Mouse (Mus musculus) heart, embryonic 11.5 days (tissue): Measurements from ENCODE around the gene Trim6. TPM values are rescaled to one million over a fixed set of nuclear protein-coding genes. Genes with fewer than 3 reads are reported as not detected.

Experiments used
- ATAC-seq: fragments of 200-750 bp; cut with Nextera tagmentation; replicated peaks from 2 replicates; pipeline ENCODE4 v1.8.0; 2017; ENCODE audit warnings: moderate library complexity; ENCODE audit not compliant: insufficient number of reproducible peaks, low FRiP score, low TSS enrichment
- H3K27ac ChIP-seq: fragments of 300-500 bp; sonication (generic); 2 replicates; pipeline ENCODE4 v1.5.1; 2014; ENCODE audit warnings: mild to moderate bottlenecking, low read depth, low read length
- H3K27me3 ChIP-seq: fragments of 300-500 bp; sonication (generic); 2 replicates; pipeline ENCODE4 v1.6.1; 2014; ENCODE audit warnings: mild to moderate bottlenecking, low read length, mixed read lengths; ENCODE audit not compliant: control insufficient read depth, insufficient read depth
- H3K36me3 ChIP-seq: fragments of 300-500 bp; sonication (generic); 2 replicates; pipeline ENCODE4 v1.6.1; 2014; ENCODE audit warnings: mild to moderate bottlenecking, low read length, moderate library complexity, mixed read lengths; ENCODE audit not compliant: control insufficient read depth, insufficient read depth
- H3K4me1 ChIP-seq: fragments of 300-500 bp; sonication (generic); 2 replicates; pipeline ENCODE4 v1.6.1; 2014; ENCODE audit warnings: low read length; ENCODE audit not compliant: control insufficient read depth, insufficient read depth
- H3K4me2 ChIP-seq: fragments of 300-500 bp; sonication (generic); 2 replicates; pipeline ENCODE4 v1.6.1; 2014; ENCODE audit warnings: mild to moderate bottlenecking, moderate library complexity
- H3K4me3 ChIP-seq: fragments of 300-500 bp; sonication (generic); 2 replicates; pipeline ENCODE4 v1.5.1; 2014; ENCODE audit warnings: low read depth, low read length
- H3K9ac ChIP-seq: fragments of 300-500 bp; sonication (generic); 2 replicates; pipeline ENCODE4 v1.6.1; 2014; ENCODE audit warnings: mild to moderate bottlenecking, low read depth, low read length, moderate library complexity
- H3K9me3 ChIP-seq: fragments of 300-500 bp; sonication (generic); replicated peaks from 2 replicates; pipeline ENCODE4 v1.6.1; 2016; ENCODE audit warnings: low read length; ENCODE audit not compliant: control insufficient read depth
- WGBS: fragments of 180-500 bp; shearing (Covaris S2); extraction: QIAGEN DNeasy Blood & Tissue Kit; methylation state at CpG from one replicate; pipeline ENCODE4 v1.1.7; 2014; ENCODE audit not compliant: insufficient replicate concordance; 5-methylcytosine and 5-hydroxymethylcytosine counted together
- polyA plus RNA-seq: library from polyadenylated mRNA; unstranded; fragments of >200 nt; fragmentation: Nextera tagmentation; extraction: Ambion mirVana; gene quantifications from 2 replicates; pipeline ENCODE4 v1.2.1, GENCODE M21; 2014

Gene Trim6
- 9.8 and 9.9 TPM in 2 replicates for polyA plus RNA-seq

GRCm38 (mm10) chr7:104218701-104219569, at the start of gene Trim6:
TSS of gene Trim6 (plus strand) at chr7:104218793.
- Histone ChIP-seq H3K9me3 (no peaks in the 10 kb centered on the region), H3K4me2 (peak within 1 kb of the TSS; percentile 72), H3K4me3 (peak within 1 kb of the TSS; percentile 54), H3K4me1 (no peaks in the 10 kb centered on the region), H3K27ac (peak within 1 kb of the TSS; percentile 50), H3K27me3 (no peaks in the 10 kb centered on the region), H3K9ac (peak within 1 kb of the TSS; percentile 75), H3K36me3 (no peaks in the 10 kb centered on the region)
- peak; percentile 80 for ATAC-seq
- 1% methylated on average over 37 of the region's 37 CpGs for WGBS

- H3K4me3 ChIP-seq = no peak overlapping the region
- no peaks in the 10 kb centered on the region for H3K27me3 ChIP-seq
- WGBS = 67% methylated on average over 6 of the region's 6 CpGs
- H3K27ac ChIP-seq = no peak overlapping the region
- H3K9ac ChIP-seq = no peak overlapping the region
- no peak for ATAC-seq
- no peaks in the 10 kb centered on the region for H3K4me1 ChIP-seq
- H3K4me2 ChIP-seq = no peak overlapping the region
- no peaks in the 10 kb centered on the region for H3K9me3 ChIP-seq
- H3K36me3 ChIP-seq = no peaks in the 10 kb centered on the region
Measured at GRCm38 (mm10) chr7:104169634-104170204, 48.9 kb upstream of the Trim6 start.

- Histone ChIP-seq H3K36me3 (no peaks in the 10 kb centered on the region), H3K9ac (no peak overlapping the region), H3K9me3 (no peaks in the 10 kb centered on the region), H3K27ac (no peak overlapping the region), H3K4me3 (no peak overlapping the region), H3K27me3 (no peaks in the 10 kb centered on the region), H3K4me1 (no peaks in the 10 kb centered on the region), H3K4me2 (no peak overlapping the region)
- ATAC-seq = no peak
- WGBS = 88% methylated on average over 1 of the region's 1 CpGs
Measured at GRCm38 (mm10) chr7:104175085-104175484, 43.5 kb upstream of the Trim6 start.

GRCm38 (mm10) chr7:104178422-104179054, 40.1 kb upstream of the Trim6 start:
- Histone ChIP-seq H3K27me3 (no peaks in the 10 kb centered on the region), H3K9me3 (no peaks in the 10 kb centered on the region), H3K4me1 (no peaks in the 10 kb centered on the region), H3K9ac (no peak overlapping the region), H3K27ac (no peak overlapping the region), H3K4me3 (no peak overlapping the region), H3K36me3 (no peaks in the 10 kb centered on the region), H3K4me2 (no peak overlapping the region)
- no peak for ATAC-seq
- WGBS = 62% methylated on average over 5 of the region's 5 CpGs

- H3K4me3 ChIP-seq = no peak overlapping the region
- H3K27me3 ChIP-seq = no peaks in the 10 kb centered on the region
- no peak for ATAC-seq
- no peaks in the 10 kb centered on the region for H3K9me3 ChIP-seq
- no peak overlapping the region for H3K4me2 ChIP-seq
- no peaks in the 10 kb centered on the region for H3K4me1 ChIP-seq
- no peak overlapping the region for H3K27ac ChIP-seq
- no peak overlapping the region for H3K9ac ChIP-seq
- 75% methylated on average over 1 of the region's 1 CpGs for WGBS
- H3K36me3 ChIP-seq = no peaks in the 10 kb centered on the region
Measured at GRCm38 (mm10) chr7:104179074-104179473, 39.5 kb upstream of the Trim6 start.

GRCm38 (mm10) chr7:104183292-104183691, 35.3 kb upstream of the Trim6 start, which contains the start of gene Olfr648:
TSS of gene Olfr648 (minus strand) at chr7:104183392.
- no peak within 1 kb of the TSS for H3K4me2 ChIP-seq
- no peak within 1 kb of the TSS for H3K27ac ChIP-seq
- no peaks in the 10 kb centered on the region for H3K4me1 ChIP-seq
- H3K36me3 ChIP-seq = no peaks in the 10 kb centered on the region
- H3K27me3 ChIP-seq = no peaks in the 10 kb centered on the region
- no peak within 1 kb of the TSS for H3K4me3 ChIP-seq
- H3K9ac ChIP-seq = no peak within 1 kb of the TSS
- WGBS = 88% methylated on average over 2 of the region's 2 CpGs
- no peaks in the 10 kb centered on the region for H3K9me3 ChIP-seq
- no peak for ATAC-seq

DNA sequence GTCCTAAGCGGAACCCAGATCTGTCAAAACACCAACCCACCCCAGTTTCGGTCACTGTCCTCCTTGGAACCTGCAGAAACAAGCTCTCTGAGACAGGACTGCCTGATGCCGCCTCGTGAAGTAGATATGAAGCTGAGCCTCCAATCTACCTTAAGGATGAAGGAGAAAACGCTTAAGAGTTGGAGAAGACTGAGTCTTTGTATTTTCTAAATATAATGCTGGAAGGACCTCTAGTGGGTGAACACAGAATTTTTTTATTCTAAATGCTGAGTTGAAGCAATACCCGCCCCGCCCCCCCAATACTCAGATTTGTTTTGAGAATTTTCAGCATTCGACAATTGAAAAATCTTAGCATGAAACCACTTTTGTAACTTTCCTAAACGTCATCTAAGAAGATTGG, 27.3 kb upstream of the Trim6 start:
- Histone ChIP-seq H3K4me3 (no peak overlapping the region), H3K9ac (no peak overlapping the region), H3K36me3 (no peaks in the 10 kb centered on the region), H3K4me1 (no peaks in the 10 kb centered on the region), H3K27me3 (no peaks in the 10 kb centered on the region), H3K4me2 (no peak overlapping the region), H3K9me3 (no peaks in the 10 kb centered on the region), H3K27ac (no peak overlapping the region)
- WGBS = 57% methylated on average over 9 of the region's 9 CpGs
- ATAC-seq = no peak

DNA sequence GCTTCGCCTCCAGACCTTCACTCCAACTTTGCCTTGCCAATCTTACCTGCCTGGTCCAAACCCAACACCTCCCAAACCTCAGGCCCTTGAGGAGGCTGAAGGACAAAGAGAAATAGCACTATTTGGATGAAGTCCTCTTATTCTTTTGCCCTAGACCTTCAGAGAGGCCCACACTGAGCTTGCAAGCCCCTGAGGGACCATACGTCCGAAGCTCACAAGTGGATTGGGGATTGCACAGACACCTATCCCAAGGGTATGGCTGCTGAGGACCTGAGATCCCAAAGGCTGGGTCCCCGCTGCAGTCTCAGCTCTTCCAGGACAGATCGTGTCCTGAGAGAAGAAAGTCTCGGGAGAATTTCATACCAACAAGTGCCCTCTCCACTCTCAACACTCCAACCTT, 22.7 kb upstream of the Trim6 start, which contains the start of gene Olfr649:
Gene Olfr649 (minus strand): TSS at position 101 of the 400 bp plus-strand sequence.
- no peak within 1 kb of the TSS for H3K4me2 ChIP-seq
- 68% methylated on average over 6 of the region's 6 CpGs for WGBS
- no peak within 1 kb of the TSS for H3K9ac ChIP-seq
- no peaks in the 10 kb centered on the region for H3K4me1 ChIP-seq
- ATAC-seq = no peak
- H3K9me3 ChIP-seq = no peaks in the 10 kb centered on the region
- H3K27me3 ChIP-seq = no peaks in the 10 kb centered on the region
- no peaks in the 10 kb centered on the region for H3K36me3 ChIP-seq
- H3K27ac ChIP-seq = no peak within 1 kb of the TSS
- H3K4me3 ChIP-seq = no peak within 1 kb of the TSS
